Mouse (Mus musculus) liver, adult 2 months (tissue): ENCODE measurements at regions not wholly inside any gene's neighbourhood (a gene's known extent, or its start where the extent isn't known, plus 50 kb on each side); places are given as distances from the start of the nearest gene placed in this dataset.

ENCODE experiments used
- CTCF ChIP-seq: fragments of 200-500 bp; IDR thresholded peaks from 2 replicates; pipeline ENCODE4 v1.5.1; 2011; ENCODE audit warnings: low read depth, low read length, control low read depth
- POLR2A ChIP-seq: fragments of 200-500 bp; IDR thresholded peaks from 2 replicates; pipeline ENCODE4 v1.6.1; 2011; ENCODE audit warnings: low read length, control low read depth; ENCODE audit not compliant: insufficient read depth; ENCODE audit errors: extremely low read depth

GRCm38 (mm10) chr10:25018946-25019345, 91.7 kb upstream of the Arg1 start:
- TF ChIP-seq CTCF (no peak), POLR2A (no peak)
